Mouse (Mus musculus): ENCODE measurements at regions not wholly inside any gene's neighbourhood (a gene's known extent, or its start where the extent isn't known, plus 50 kb on each side); places are given as distances from the start of the nearest gene placed in this dataset.

DNA sequence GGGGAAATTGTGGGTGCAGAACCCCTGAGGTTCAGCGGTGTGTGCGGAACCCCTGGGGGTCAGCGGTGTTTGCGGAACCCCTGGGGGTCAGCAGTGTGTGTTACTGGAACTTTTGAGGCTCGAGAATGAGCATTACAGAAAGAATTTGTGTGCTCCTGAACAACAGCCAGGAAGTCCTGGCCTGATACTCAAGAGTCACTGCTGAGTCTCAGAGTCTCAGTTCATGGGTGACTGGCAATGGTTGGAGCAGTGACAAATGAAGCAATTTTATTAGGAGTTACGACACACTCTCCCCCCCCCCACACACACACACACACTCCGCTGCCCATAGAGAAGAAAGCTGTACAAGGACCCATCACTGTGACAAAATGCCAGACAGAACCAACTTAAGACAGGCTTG is 193.8 kb downstream of the Irs2 start:
- H3K4me1 ChIP-seq (ENCODE audit: control insufficient read depth, insufficient read depth, insufficient read length): no peaks in the 10 kb centered on the region
- no peaks in the 10 kb centered on the region for H3K36me3 ChIP-seq (ENCODE audit: control insufficient read depth, insufficient read depth, low read length)
- no peak overlapping the region for H3K4me3 ChIP-seq (ENCODE audit: extremely low read depth, insufficient read depth, insufficient read length)
- no peaks in the 10 kb centered on the region for H3K27me3 ChIP-seq (ENCODE audit: control insufficient read depth, insufficient read depth, low read length)
- no peak for DNase-seq (ENCODE audit: low read depth in 1 of 2, low spot score in 2 of 2)
- TF ChIP-seq CTCF (IDR thresholded peaks at IDR 0.05; ENCODE audit: extremely low read depth, insufficient read depth, insufficient read length, insufficient replicate concordance): no peak
- 79% methylated on average over 7 of the region's 7 CpGs for WGBS
- H3K27ac ChIP-seq (ENCODE audit: insufficient read depth, low read length): no peak overlapping the region

GRCm38 (mm10) chr8:10812060-10812670 is 196.1 kb downstream of the Irs2 start:
- Histone ChIP-seq H3K36me3 (ENCODE audit: control insufficient read depth, insufficient read depth, low read length) (no peaks in the 10 kb centered on the region), H3K27me3 (ENCODE audit: control insufficient read depth, insufficient read depth, low read length) (no peaks in the 10 kb centered on the region), H3K27ac (ENCODE audit: insufficient read depth, low read length) (no peak overlapping the region), H3K4me3 (ENCODE audit: extremely low read depth, insufficient read depth, insufficient read length) (no peak overlapping the region), H3K4me1 (ENCODE audit: control insufficient read depth, insufficient read depth, insufficient read length) (no peaks in the 10 kb centered on the region)
- no peak for DNase-seq (ENCODE audit: low read depth in 1 of 2, low spot score in 2 of 2)
- TF ChIP-seq POLR2A (IDR thresholded peaks at IDR 0.05; ENCODE audit: low read depth, low read length) (no peak), CTCF (IDR thresholded peaks at IDR 0.05; ENCODE audit: extremely low read depth, insufficient read depth, insufficient read length, insufficient replicate concordance) (no peak)
- 88% methylated on average over 10 of the region's 10 CpGs for WGBS

- H3K36me3 ChIP-seq (ENCODE audit: control insufficient read depth, insufficient read depth, low read length): no peaks in the 10 kb centered on the region
- DNase-seq (ENCODE audit: low read depth in 1 of 2, low spot score in 2 of 2): no peak
- H3K27me3 ChIP-seq (ENCODE audit: control insufficient read depth, insufficient read depth, low read length): no peaks in the 10 kb centered on the region
- TF ChIP-seq CTCF (IDR thresholded peaks at IDR 0.05; ENCODE audit: extremely low read depth, insufficient read depth, insufficient read length, insufficient replicate concordance) (no peak), POLR2A (IDR thresholded peaks at IDR 0.05; ENCODE audit: low read depth, low read length) (no peak)
- WGBS: 92% methylated on average over 5 of the region's 5 CpGs
- no peak overlapping the region for H3K4me3 ChIP-seq (ENCODE audit: extremely low read depth, insufficient read depth, insufficient read length)
- no peak overlapping the region for H3K27ac ChIP-seq (ENCODE audit: insufficient read depth, low read length)
- peaks cover 3% of the 10 kb centered on the region; the same call in 1 of the 2 replicates for H3K4me1 ChIP-seq (ENCODE audit: control insufficient read depth, insufficient read depth, insufficient read length)
These were observed 201.2 kb downstream of the Irs2 start for GRCm38 (mm10) chr8:10807040-10807439.

- no peaks in the 10 kb centered on the region for H3K36me3 ChIP-seq (ENCODE audit: control insufficient read depth, insufficient read depth, low read length)
- DNase-seq (ENCODE audit: low read depth in 1 of 2, low spot score in 2 of 2): no peak
These were observed 202.7 kb downstream of the Irs2 start for GRCm38 (mm10) chr8:10805405-10806151.

GRCm38 (mm10) chr8:10804974-10805373 is 203.3 kb downstream of the Irs2 start:
- TF ChIP-seq CTCF (IDR thresholded peaks at IDR 0.05; ENCODE audit: extremely low read depth, insufficient read depth, insufficient read length, insufficient replicate concordance) (no peak), POLR2A (IDR thresholded peaks at IDR 0.05; ENCODE audit: low read depth, low read length) (no peak)
- no peak for DNase-seq (ENCODE audit: low read depth in 1 of 2, low spot score in 2 of 2)
- no peaks in the 10 kb centered on the region for H3K36me3 ChIP-seq (ENCODE audit: control insufficient read depth, insufficient read depth, low read length)
- 46% methylated on average over 3 of the region's 3 CpGs for WGBS
- peaks cover 3% of the 10 kb centered on the region; the same call in 1 of the 2 replicates for H3K4me1 ChIP-seq (ENCODE audit: control insufficient read depth, insufficient read depth, insufficient read length)
- H3K27me3 ChIP-seq (ENCODE audit: control insufficient read depth, insufficient read depth, low read length): no peaks in the 10 kb centered on the region
- H3K4me3 ChIP-seq (ENCODE audit: extremely low read depth, insufficient read depth, insufficient read length): no peak overlapping the region
- H3K27ac ChIP-seq (ENCODE audit: insufficient read depth, low read length): no peak overlapping the region

More at GRCm38 (mm10) chr8:10805405-10806151, 202.7 kb downstream of the Irs2 start:
- Histone ChIP-seq H3K4me3 (ENCODE audit: extremely low read depth, insufficient read depth, insufficient read length) (no peak overlapping the region), H3K4me1 (ENCODE audit: control insufficient read depth, insufficient read depth, insufficient read length) (peaks cover 3% of the 10 kb centered on the region; the same call in 1 of the 2 replicates), H3K27me3 (ENCODE audit: control insufficient read depth, insufficient read depth, low read length) (no peaks in the 10 kb centered on the region), H3K27ac (ENCODE audit: insufficient read depth, low read length) (no peak overlapping the region)
- no peak for TF ChIP-seq POLR2A (IDR thresholded peaks at IDR 0.05; ENCODE audit: low read depth, low read length)
- TF ChIP-seq CTCF (IDR thresholded peaks at IDR 0.05; ENCODE audit: extremely low read depth, insufficient read depth, insufficient read length, insufficient replicate concordance): no peak
- WGBS: 35% methylated on average over 23 of the region's 25 CpGs

DNA sequence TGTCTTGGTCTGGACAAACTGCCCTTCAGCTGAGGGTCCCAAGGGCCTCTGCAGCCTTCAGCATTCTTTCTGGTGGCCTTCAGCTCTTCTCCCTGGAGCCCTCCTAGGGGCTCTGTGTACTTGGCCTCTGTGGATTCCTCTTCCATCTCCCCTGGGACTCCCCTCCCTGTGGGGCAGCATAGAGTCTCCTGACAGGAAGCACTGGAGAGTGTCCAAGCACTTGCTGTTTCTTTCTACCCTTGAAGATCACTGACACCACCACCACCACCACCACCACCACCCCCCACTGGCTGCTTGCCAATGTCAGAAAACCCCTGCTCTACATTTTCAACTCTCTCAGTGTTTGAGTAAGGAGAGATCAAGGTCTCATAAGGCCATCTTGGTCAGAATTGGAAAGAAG is 206.3 kb downstream of the Irs2 start:
- Histone ChIP-seq H3K4me1 (ENCODE audit: control insufficient read depth, insufficient read depth, insufficient read length) (peaks cover 3% of the 10 kb centered on the region; the same call in 1 of the 2 replicates), H3K27ac (ENCODE audit: insufficient read depth, low read length) (no peak overlapping the region), H3K36me3 (ENCODE audit: control insufficient read depth, insufficient read depth, low read length) (no peaks in the 10 kb centered on the region), H3K4me3 (ENCODE audit: extremely low read depth, insufficient read depth, insufficient read length) (no peak overlapping the region), H3K27me3 (ENCODE audit: control insufficient read depth, insufficient read depth, low read length) (no peaks in the 10 kb centered on the region)
- TF ChIP-seq POLR2A (IDR thresholded peaks at IDR 0.05; ENCODE audit: low read depth, low read length) (no peak), CTCF (IDR thresholded peaks at IDR 0.05; ENCODE audit: extremely low read depth, insufficient read depth, insufficient read length, insufficient replicate concordance) (no peak)
- no peak for DNase-seq (ENCODE audit: low read depth in 1 of 2, low spot score in 2 of 2)

DNA sequence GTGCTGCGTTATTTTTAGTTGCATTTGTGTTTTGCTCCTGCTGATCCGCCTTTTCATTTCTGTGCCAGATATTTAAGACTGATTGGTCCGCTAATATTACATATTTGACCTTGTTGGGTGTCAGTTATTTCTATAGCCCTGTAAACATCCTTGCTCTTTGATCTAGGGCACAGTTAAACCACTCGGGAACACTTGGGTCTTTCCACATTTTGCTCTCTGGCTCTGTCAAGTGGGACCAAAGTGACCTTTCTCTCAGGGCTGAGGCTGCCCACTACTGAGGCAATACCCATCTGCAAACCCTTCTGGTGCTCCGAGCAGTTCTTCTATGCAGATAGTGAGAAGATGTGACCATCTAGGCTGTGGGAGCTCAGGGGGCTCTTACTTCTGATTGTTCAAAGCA is 206.7 kb downstream of the Irs2 start:
- no peak for DNase-seq (ENCODE audit: low read depth in 1 of 2, low spot score in 2 of 2)
- Histone ChIP-seq H3K4me3 (ENCODE audit: extremely low read depth, insufficient read depth, insufficient read length) (no peak overlapping the region), H3K36me3 (ENCODE audit: control insufficient read depth, insufficient read depth, low read length) (no peaks in the 10 kb centered on the region), H3K4me1 (ENCODE audit: control insufficient read depth, insufficient read depth, insufficient read length) (peaks cover 3% of the 10 kb centered on the region; the same call in 1 of the 2 replicates), H3K27ac (ENCODE audit: insufficient read depth, low read length) (no peak overlapping the region), H3K27me3 (ENCODE audit: control insufficient read depth, insufficient read depth, low read length) (no peaks in the 10 kb centered on the region)
- TF ChIP-seq POLR2A (IDR thresholded peaks at IDR 0.05; ENCODE audit: low read depth, low read length): no peak
- TF ChIP-seq CTCF (IDR thresholded peaks at IDR 0.05; ENCODE audit: extremely low read depth, insufficient read depth, insufficient read length, insufficient replicate concordance): no peak
- WGBS: 69% methylated on average over 5 of the region's 5 CpGs
